Mouse (Mus musculus): ENCODE results near the gene Btbd3. TPM values are rescaled to one million over a fixed set of nuclear protein-coding genes. Genes with fewer than 3 reads are reported as not detected.

Gene Btbd3
- polyA plus RNA-seq, 1 experiment = 26.1 TPM

DNA sequence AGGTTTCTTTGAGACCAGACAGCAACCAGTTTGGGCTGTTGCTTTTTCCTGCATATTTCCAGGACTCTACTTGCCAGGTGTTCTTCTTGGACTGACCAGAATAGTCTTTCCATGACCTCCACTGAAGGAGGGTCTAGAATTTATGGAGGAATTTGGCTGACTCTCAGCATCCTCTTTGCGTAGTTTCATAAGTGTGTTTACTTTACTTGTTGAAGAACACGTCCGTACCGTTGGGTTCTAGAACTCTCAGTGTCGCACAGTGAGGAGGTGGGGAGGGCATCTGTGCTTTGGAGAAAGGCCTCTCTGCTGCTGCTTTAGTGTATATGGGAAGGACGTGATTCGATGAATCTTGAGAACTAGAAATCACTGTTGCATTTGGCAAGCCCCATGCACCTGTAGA is 4.8 kb downstream of the Btbd3 start:
- H3K27ac ChIP-seq (ENCODE audit: insufficient read depth, low read length) = no peak overlapping the region
- H3K4me1 ChIP-seq (ENCODE audit: control insufficient read depth, insufficient read depth, low read length) = peaks cover 3% of the 10 kb centered on the region; the same call in 1 of the 2 replicates

GRCm38 (mm10) chr2:138262885-138263284 is 6.5 kb downstream of the Btbd3 start:
- TF ChIP-seq CTCF (IDR thresholded peaks at IDR 0.05; ENCODE audit: borderline replicate concordance, insufficient read depth, low read length) (no peak), POLR2A (IDR thresholded peaks at IDR 0.05; ENCODE audit: low read depth, low read length) (no peak)
- Histone ChIP-seq H3K4me3 (ENCODE audit: insufficient read depth, low read length) (no peak overlapping the region), H3K27ac (ENCODE audit: insufficient read depth, low read length) (no peak overlapping the region), H3K4me1 (ENCODE audit: control insufficient read depth, insufficient read depth, low read length) (peaks cover 3% of the 10 kb centered on the region; the same call in 1 of the 2 replicates)

More for the DNA sequence above, 4.8 kb downstream of the Btbd3 start:
- TF ChIP-seq POLR2A (IDR thresholded peaks at IDR 0.05; ENCODE audit: low read depth, low read length) = no peak
- TF ChIP-seq CTCF (IDR thresholded peaks at IDR 0.05; ENCODE audit: borderline replicate concordance, insufficient read depth, low read length) = no peak
- H3K4me3 ChIP-seq (ENCODE audit: insufficient read depth, low read length) = no peak overlapping the region

DNA sequence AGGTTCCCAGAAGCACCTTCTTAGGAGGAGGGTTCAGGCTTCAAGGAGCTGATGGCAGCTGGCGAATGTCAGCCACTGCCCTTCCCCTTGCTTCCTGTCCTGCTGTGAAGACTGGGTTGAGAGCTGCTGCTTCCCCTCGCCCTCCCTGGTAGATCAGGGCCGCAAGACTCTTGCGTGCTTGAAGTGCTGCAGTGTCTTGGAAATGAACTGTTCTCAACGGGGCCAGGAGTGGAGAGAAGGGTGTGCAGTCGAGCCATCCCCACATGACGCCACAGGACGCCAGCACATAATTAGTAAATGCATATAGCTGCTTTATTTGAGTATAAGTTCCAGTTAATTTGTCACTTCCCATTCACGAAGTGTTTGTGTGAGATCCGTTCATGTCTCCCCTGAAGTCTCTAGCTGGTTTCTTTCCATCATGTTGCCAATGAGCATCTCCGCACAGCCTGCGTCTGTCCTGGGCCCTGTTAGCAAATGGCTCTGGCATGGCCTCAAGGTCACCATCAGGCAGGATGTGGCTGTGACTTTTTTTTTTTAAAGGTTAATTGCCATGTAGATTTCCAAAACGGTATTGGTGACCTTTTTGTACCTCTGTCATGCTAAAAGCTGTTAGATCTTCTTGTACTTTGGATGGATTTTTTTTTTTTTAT is 9.1 kb downstream of the Btbd3 start:
- Histone ChIP-seq H3K4me1 (ENCODE audit: control insufficient read depth, insufficient read depth, low read length) (peaks cover 3% of the 10 kb centered on the region; the same call in 1 of the 2 replicates), H3K4me3 (ENCODE audit: insufficient read depth, low read length) (no peak overlapping the region), H3K27ac (ENCODE audit: insufficient read depth, low read length) (no peak overlapping the region)
- no peak for TF ChIP-seq POLR2A (IDR thresholded peaks at IDR 0.05; ENCODE audit: low read depth, low read length)
- TF ChIP-seq CTCF (IDR thresholded peaks at IDR 0.05; ENCODE audit: borderline replicate concordance, insufficient read depth, low read length) = no peak

DNA sequence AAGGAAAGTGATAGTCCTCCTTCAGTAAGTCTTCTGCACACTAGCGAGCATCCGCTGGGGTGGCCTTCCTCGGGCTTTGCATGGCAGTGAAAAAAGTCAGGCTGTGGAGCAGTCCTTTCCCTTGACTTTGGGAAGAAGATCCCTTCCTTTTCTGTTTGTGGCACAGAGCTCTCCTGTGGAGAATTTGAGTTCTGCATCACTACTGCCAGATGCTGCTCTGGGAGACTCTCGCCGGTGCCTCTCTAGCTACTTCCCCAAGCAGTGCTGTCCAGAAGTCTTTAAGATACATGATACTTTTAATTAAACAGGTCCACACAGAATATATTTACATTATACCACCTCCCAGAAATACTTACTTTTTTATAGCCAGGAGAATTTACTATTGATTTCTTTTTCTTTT is 10.3 kb downstream of the Btbd3 start:
- H3K4me3 ChIP-seq (ENCODE audit: insufficient read depth, low read length) = no peak overlapping the region
- TF ChIP-seq POLR2A (IDR thresholded peaks at IDR 0.05; ENCODE audit: low read depth, low read length) (no peak), CTCF (IDR thresholded peaks at IDR 0.05; ENCODE audit: borderline replicate concordance, insufficient read depth, low read length) (no peak)
- H3K27ac ChIP-seq (ENCODE audit: insufficient read depth, low read length) = no peak overlapping the region
- H3K4me1 ChIP-seq (ENCODE audit: control insufficient read depth, insufficient read depth, low read length) = no peaks in the 10 kb centered on the region; the same call in 1 of the 2 replicates

DNA sequence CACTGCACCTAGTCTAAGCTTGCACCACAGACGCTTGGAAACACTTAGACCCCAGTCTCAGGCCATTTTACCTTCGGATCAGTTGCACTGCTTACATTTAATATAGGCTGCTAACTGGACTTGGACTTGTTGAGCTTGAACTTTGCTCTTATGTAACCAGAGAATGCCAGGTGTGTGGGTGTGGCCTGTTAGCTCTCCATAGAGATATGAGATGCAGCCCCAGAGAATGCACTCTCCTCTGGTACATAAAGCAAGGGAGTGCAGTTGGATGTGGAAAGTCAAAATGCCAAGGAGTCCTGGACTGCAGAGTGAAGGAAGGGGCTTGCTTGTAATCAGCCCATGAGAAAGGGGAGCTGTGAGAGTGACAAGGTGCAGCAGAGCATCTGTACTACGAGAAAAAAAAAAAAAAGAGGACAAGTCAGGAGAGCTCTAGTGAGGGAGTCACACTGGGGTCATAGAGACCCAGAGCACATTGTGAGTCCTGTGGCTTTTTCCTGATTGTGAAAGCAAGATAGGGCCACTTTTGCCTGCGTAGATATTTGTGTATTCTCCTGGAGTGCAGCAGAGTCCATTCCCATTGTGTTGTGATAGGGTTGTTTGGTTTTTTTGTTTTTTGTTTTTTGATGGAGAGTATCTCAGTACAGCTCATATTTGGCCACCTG is 11.6 kb downstream of the Btbd3 start:
- TF ChIP-seq CTCF (IDR thresholded peaks at IDR 0.05; ENCODE audit: borderline replicate concordance, insufficient read depth, low read length) = no peak
- TF ChIP-seq POLR2A (IDR thresholded peaks at IDR 0.05; ENCODE audit: low read depth, low read length) = no peak
- Histone ChIP-seq H3K27ac (ENCODE audit: insufficient read depth, low read length) (no peak overlapping the region), H3K4me3 (ENCODE audit: insufficient read depth, low read length) (no peak overlapping the region), H3K4me1 (ENCODE audit: control insufficient read depth, insufficient read depth, low read length) (no peaks in the 10 kb centered on the region; the same call in 1 of the 2 replicates)

DNA sequence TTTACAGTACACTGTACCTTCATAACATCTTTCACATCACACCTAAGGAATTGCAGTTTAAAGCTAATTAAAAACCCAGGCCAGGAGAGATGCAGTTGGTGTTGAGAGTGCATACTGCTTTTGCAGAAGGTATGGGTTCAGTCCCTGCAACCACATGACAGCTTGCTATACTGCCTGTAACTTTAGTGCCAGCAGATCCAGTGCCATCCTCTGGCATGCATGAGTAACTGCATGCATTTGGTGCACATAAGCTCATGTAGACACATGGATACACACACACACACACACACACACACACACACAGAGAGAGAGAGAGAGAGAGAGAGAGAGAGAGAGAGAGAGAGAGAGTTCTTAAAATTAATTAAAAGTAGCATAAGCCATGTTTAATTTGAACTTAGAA is 13.0 kb downstream of the Btbd3 start:
- TF ChIP-seq CTCF (IDR thresholded peaks at IDR 0.05; ENCODE audit: borderline replicate concordance, insufficient read depth, low read length) (no peak), POLR2A (IDR thresholded peaks at IDR 0.05; ENCODE audit: low read depth, low read length) (no peak)
- Histone ChIP-seq H3K4me3 (ENCODE audit: insufficient read depth, low read length) (no peak overlapping the region), H3K4me1 (ENCODE audit: control insufficient read depth, insufficient read depth, low read length) (no peaks in the 10 kb centered on the region; the same call in 1 of the 2 replicates), H3K27ac (ENCODE audit: insufficient read depth, low read length) (no peak overlapping the region)

DNA sequence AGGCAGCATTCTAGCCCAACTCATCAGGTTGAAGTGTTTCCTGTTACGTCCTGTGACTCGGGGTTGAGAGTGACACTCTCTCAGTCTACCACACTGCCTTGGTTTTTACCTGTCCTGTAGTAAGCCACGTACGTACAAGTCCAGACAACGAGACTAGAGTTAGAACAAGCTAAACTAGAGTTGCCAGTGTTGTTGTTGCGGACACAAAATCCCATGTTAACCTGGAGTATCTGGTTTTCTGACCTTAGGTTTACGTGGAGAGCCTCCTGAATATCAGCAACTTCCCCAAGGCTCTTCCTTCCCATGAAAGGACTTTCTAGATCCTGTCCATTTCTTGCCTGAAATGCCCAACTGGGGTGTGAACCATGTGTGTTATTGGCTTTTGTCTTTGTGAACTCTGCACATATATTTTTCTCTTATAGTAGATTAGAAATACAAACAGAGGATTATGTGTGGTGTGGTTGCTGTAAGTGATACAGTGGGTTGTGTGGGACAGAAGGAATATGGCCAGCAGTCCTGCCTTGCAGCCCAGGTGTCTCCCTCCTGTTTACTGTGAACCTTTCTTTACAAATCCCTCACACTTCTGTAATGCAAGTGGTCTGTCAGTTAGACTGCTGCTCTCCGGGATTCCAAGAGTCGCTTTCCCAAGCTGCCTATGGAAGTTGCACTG is 17.2 kb downstream of the Btbd3 start:
- Histone ChIP-seq H3K4me1 (ENCODE audit: control insufficient read depth, insufficient read depth, low read length) (peaks cover 4% of the 10 kb centered on the region), H3K4me3 (ENCODE audit: insufficient read depth, low read length) (no peak overlapping the region), H3K27ac (ENCODE audit: insufficient read depth, low read length) (no peak overlapping the region)
- TF ChIP-seq CTCF (IDR thresholded peaks at IDR 0.05; ENCODE audit: borderline replicate concordance, insufficient read depth, low read length) (no peak), POLR2A (IDR thresholded peaks at IDR 0.05; ENCODE audit: low read depth, low read length) (no peak)

GRCm38 (mm10) chr2:138274086-138274485 is 17.7 kb downstream of the Btbd3 start:
- no peak for TF ChIP-seq POLR2A (IDR thresholded peaks at IDR 0.05; ENCODE audit: low read depth, low read length)
- no peak for TF ChIP-seq CTCF (IDR thresholded peaks at IDR 0.05; ENCODE audit: borderline replicate concordance, insufficient read depth, low read length)
- H3K4me1 ChIP-seq (ENCODE audit: control insufficient read depth, insufficient read depth, low read length) = peaks cover 4% of the 10 kb centered on the region
- no peak overlapping the region for H3K27ac ChIP-seq (ENCODE audit: insufficient read depth, low read length)
- no peak overlapping the region for H3K4me3 ChIP-seq (ENCODE audit: insufficient read depth, low read length)

- H3K27ac ChIP-seq (ENCODE audit: insufficient read depth, low read length) = peak overlapping the region; percentile 19
- peak overlapping the region; percentile 23 for H3K4me3 ChIP-seq (ENCODE audit: insufficient read depth, low read length)
- H3K4me1 ChIP-seq (ENCODE audit: control insufficient read depth, insufficient read depth, low read length) = peaks cover 4% of the 10 kb centered on the region
- TF ChIP-seq CTCF (IDR thresholded peaks at IDR 0.05; ENCODE audit: borderline replicate concordance, insufficient read depth, low read length) (no peak), POLR2A (IDR thresholded peaks at IDR 0.05; ENCODE audit: low read depth, low read length) (peak; percentile 62)
Observed at GRCm38 (mm10) chr2:138277842-138278691, 21.7 kb downstream of the Btbd3 start.
